Mouse (Mus musculus) stomach, embryonic 16.5 days (tissue): ENCODE measurements at regions not wholly inside any gene's neighbourhood (a gene's known extent, or its start where the extent isn't known, plus 50 kb on each side); places are given as distances from the start of the nearest gene placed in this dataset.

Experiments used
- ATAC-seq: fragments of 200-750 bp; cut with Nextera tagmentation; 2 replicates; pipeline ENCODE4 v1.8.0; 2017; ENCODE audit warnings: moderate number of reproducible peaks, moderate TSS enrichment; ENCODE audit not compliant: insufficient read depth, low FRiP score
- H3K27ac ChIP-seq: fragments of 300-500 bp; sonication (generic); 2 replicates; pipeline ENCODE4 v1.5.1; 2014; ENCODE audit warnings: low read length
- H3K27me3 ChIP-seq: fragments of 300-500 bp; sonication (generic); 2 replicates; pipeline ENCODE4 v1.6.1; 2014; ENCODE audit warnings: low read length, control low read depth, mixed read lengths; ENCODE audit not compliant: control insufficient read depth, insufficient read depth
- H3K36me3 ChIP-seq: fragments of 300-500 bp; sonication (generic); 2 replicates; pipeline ENCODE4 v1.6.1; 2014; ENCODE audit warnings: low read length; ENCODE audit not compliant: control insufficient read depth, insufficient read depth
- H3K4me1 ChIP-seq: fragments of 300-500 bp; sonication (generic); 2 replicates; pipeline ENCODE4 v1.6.1; 2014; ENCODE audit warnings: low read length, control low read depth, mixed read lengths; ENCODE audit not compliant: control insufficient read depth, insufficient read depth
- H3K4me2 ChIP-seq: fragments of 300-500 bp; sonication (generic); 2 replicates; pipeline ENCODE4 v1.6.1; 2014; ENCODE audit warnings: low read depth, low read length, mixed read lengths
- H3K4me3 ChIP-seq: fragments of 300-500 bp; sonication (generic); replicated peaks from 2 replicates; pipeline ENCODE4 v1.5.1; 2014; ENCODE audit warnings: mild to moderate bottlenecking, low read length
- H3K9ac ChIP-seq: fragments of 300-500 bp; sonication (generic); 2 replicates; pipeline ENCODE4 v1.6.1; 2014; ENCODE audit warnings: low read length
- H3K9me3 ChIP-seq: fragments of 300-500 bp; sonication (generic); replicated peaks from 2 replicates; pipeline ENCODE4 v1.6.1; 2016; ENCODE audit warnings: low read length, control low read depth; ENCODE audit not compliant: control insufficient read depth
- WGBS: fragments of 180-500 bp; shearing (Covaris S2); extraction: QIAGEN DNeasy Blood & Tissue Kit; methylation state at CpG from one replicate; pipeline ENCODE4 v1.1.7; 2014; 5-methylcytosine and 5-hydroxymethylcytosine counted together

- Histone ChIP-seq H3K9me3 (no peaks in the 10 kb centered on the region), H3K36me3 (no peaks in the 10 kb centered on the region), H3K4me1 (no peaks in the 10 kb centered on the region), H3K4me3 (no peak overlapping the region), H3K27me3 (no peaks in the 10 kb centered on the region), H3K4me2 (no peak overlapping the region), H3K27ac (no peak overlapping the region), H3K9ac (no peak overlapping the region)
- WGBS = 39% methylated on average over 4 of the region's 4 CpGs
- ATAC-seq = no peak
Observed at GRCm38 (mm10) chr10:111083338-111083737, 73.4 kb upstream of the Zdhhc17 start.

- Histone ChIP-seq H3K27ac (no peak overlapping the region), H3K4me2 (no peak overlapping the region), H3K4me1 (no peaks in the 10 kb centered on the region), H3K9me3 (no peaks in the 10 kb centered on the region; the same call in 1 of the 2 replicates), H3K9ac (no peak overlapping the region), H3K27me3 (no peaks in the 10 kb centered on the region), H3K4me3 (no peak overlapping the region), H3K36me3 (no peaks in the 10 kb centered on the region)
- no peak for ATAC-seq
- WGBS = 66% methylated on average over 10 of the region's 10 CpGs
Observed at GRCm38 (mm10) chr10:111080322-111080721, 70.4 kb upstream of the Zdhhc17 start.

- Histone ChIP-seq H3K4me2 (no peak overlapping the region), H3K36me3 (no peaks in the 10 kb centered on the region), H3K27ac (no peak overlapping the region), H3K4me1 (no peaks in the 10 kb centered on the region), H3K4me3 (no peak overlapping the region), H3K9ac (no peak overlapping the region), H3K9me3 (no peaks in the 10 kb centered on the region; the same call in 1 of the 2 replicates), H3K27me3 (no peaks in the 10 kb centered on the region)
- 69% methylated on average over 6 of the region's 6 CpGs for WGBS
- no peak for ATAC-seq
Observed at GRCm38 (mm10) chr10:111079051-111079450, 69.1 kb upstream of the Zdhhc17 start.

- no peak for ATAC-seq
- whole genome bisulfite sequencing = 86% methylated on average over 4 of the region's 4 CpGs
- 0 out of 2 replicates have a peak, but pooled peaks cover 4% of the 10 kb centered on the region for H3K4me1 ChIP-seq
Observed at GRCm38 (mm10) chr10:111077632-111078031, 67.7 kb upstream of the Zdhhc17 start.

GRCm38 (mm10) chr10:111073851-111074430, 64.0 kb upstream of the Zdhhc17 start:
- 59% methylated on average over 5 of the region's 5 CpGs for WGBS
- H3K4me3 ChIP-seq = no peak overlapping the region
- no peaks in the 10 kb centered on the region; the same call in 1 of the 2 replicates for H3K9me3 ChIP-seq
- no peaks in the 10 kb centered on the region for H3K36me3 ChIP-seq
- H3K4me1 ChIP-seq = 0 out of 2 replicates have a peak, but pooled peaks cover 4% of the 10 kb centered on the region
- ATAC-seq = peak; percentile 50; the same call in 1 of the 2 replicates
- no peak overlapping the region for H3K4me2 ChIP-seq
- H3K27ac ChIP-seq = 0 out of 2 replicates have a peak overlapping the region, but pooled peaks have one; percentile 6
- H3K27me3 ChIP-seq = no peaks in the 10 kb centered on the region
- no peak overlapping the region for H3K9ac ChIP-seq

More at GRCm38 (mm10) chr10:111077632-111078031, 67.7 kb upstream of the Zdhhc17 start:
- Histone ChIP-seq H3K27ac (no peak overlapping the region), H3K36me3 (no peaks in the 10 kb centered on the region), H3K4me3 (no peak overlapping the region), H3K9me3 (no peaks in the 10 kb centered on the region; the same call in 1 of the 2 replicates), H3K9ac (no peak overlapping the region), H3K27me3 (no peaks in the 10 kb centered on the region), H3K4me2 (no peak overlapping the region)

GRCm38 (mm10) chr10:111073262-111073661, 63.3 kb upstream of the Zdhhc17 start:
- Histone ChIP-seq H3K9me3 (no peaks in the 10 kb centered on the region; the same call in 1 of the 2 replicates), H3K4me3 (no peak overlapping the region), H3K4me2 (no peak overlapping the region), H3K27ac (0 out of 2 replicates have a peak overlapping the region, but pooled peaks have one; percentile 6), H3K27me3 (no peaks in the 10 kb centered on the region), H3K9ac (no peak overlapping the region), H3K4me1 (0 out of 2 replicates have a peak, but pooled peaks cover 4% of the 10 kb centered on the region), H3K36me3 (no peaks in the 10 kb centered on the region)
- no peak for ATAC-seq
- 41% methylated on average over 14 of the region's 14 CpGs for WGBS

GRCm38 (mm10) chr10:111072554-111072909, 62.6 kb upstream of the Zdhhc17 start:
- ATAC-seq = no peak
- H3K4me3 ChIP-seq = no peak overlapping the region
- H3K27ac ChIP-seq = no peak overlapping the region
- no peaks in the 10 kb centered on the region for H3K27me3 ChIP-seq
- no peak overlapping the region for H3K4me2 ChIP-seq
- 64% methylated on average over 2 of the region's 2 CpGs for WGBS
- H3K9ac ChIP-seq = no peak overlapping the region
- no peaks in the 10 kb centered on the region; the same call in 1 of the 2 replicates for H3K9me3 ChIP-seq
- no peaks in the 10 kb centered on the region for H3K36me3 ChIP-seq
- H3K4me1 ChIP-seq = 0 out of 2 replicates have a peak, but pooled peaks cover 4% of the 10 kb centered on the region

GRCm38 (mm10) chr10:111071805-111072553, 62.0 kb upstream of the Zdhhc17 start:
- 35% methylated on average over 6 of the region's 11 CpGs for WGBS
- no peak overlapping the region for H3K9ac ChIP-seq
- no peak overlapping the region for H3K4me3 ChIP-seq
- H3K4me2 ChIP-seq = no peak overlapping the region
- 0 out of 2 replicates have a peak, but pooled peaks cover 4% of the 10 kb centered on the region for H3K4me1 ChIP-seq
- ATAC-seq = no peak
- H3K36me3 ChIP-seq = no peaks in the 10 kb centered on the region
- H3K9me3 ChIP-seq = no peaks in the 10 kb centered on the region; the same call in 1 of the 2 replicates
- no peak overlapping the region for H3K27ac ChIP-seq
- H3K27me3 ChIP-seq = no peaks in the 10 kb centered on the region

GRCm38 (mm10) chr10:111066146-111066545, 56.2 kb upstream of the Zdhhc17 start:
- H3K4me2 ChIP-seq = no peak overlapping the region
- no peaks in the 10 kb centered on the region for H3K9me3 ChIP-seq
- H3K27ac ChIP-seq = no peak overlapping the region
- ATAC-seq = no peak
- H3K9ac ChIP-seq = no peak overlapping the region
- H3K4me1 ChIP-seq = no peaks in the 10 kb centered on the region
- H3K4me3 ChIP-seq = no peak overlapping the region
- H3K27me3 ChIP-seq = no peaks in the 10 kb centered on the region
- 70% methylated on average over 11 of the region's 11 CpGs for WGBS
- H3K36me3 ChIP-seq = no peaks in the 10 kb centered on the region
